Comparison of ENCODE assay signal across 12 mouse cellular contexts in the genomic region with DNA sequence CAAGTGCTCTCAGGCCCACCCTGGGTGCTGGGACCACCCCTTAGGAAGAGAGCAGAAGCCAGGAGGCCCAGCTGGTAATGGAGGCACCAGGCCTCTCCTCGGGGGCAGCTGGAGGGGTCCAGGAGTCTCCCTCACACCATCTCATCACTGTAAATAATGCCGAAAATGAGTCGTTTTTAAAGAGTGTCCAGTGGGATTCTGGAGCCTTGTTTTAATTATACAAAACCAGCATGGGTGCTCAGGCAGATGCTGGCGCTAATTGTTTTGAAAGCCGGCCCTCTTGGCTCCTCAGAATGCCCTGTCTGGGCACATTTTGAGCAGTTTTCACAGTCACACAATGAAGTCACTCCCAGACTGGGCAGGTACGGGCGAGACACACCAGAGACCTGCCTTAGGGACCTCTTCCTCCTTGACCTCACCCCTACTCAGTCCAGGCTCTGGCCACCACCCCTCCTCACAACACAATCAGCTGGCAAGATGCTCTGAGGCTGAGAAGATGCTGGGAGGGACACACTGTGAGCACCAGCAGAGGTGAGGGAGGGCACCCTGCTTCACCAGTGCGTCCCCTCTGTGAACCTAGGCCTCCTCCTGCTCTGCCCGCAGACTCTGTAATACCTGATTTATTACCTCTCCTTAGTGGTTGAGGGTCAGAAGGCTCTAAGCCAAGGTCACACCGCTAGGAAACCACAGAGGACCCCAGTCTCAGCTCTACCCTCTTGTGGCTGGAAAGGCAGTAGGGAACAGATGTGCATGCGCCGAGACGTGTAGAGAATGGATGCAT.
DNase-seq lines count a peak whose midpoint lies in the region; ATAC-seq and TF ChIP-seq lines count a peak whose summit lies in the region.
"Had no signal": no experiment of that assay in that cellular context is flagged by ENCODE, and none has a peak within 500 bp of the region (broad histone marks: within the 10 kb centered on the region; RNA-seq: fewer than 3 reads in every experiment).

No protein-coding gene starts in this region.

- H3K4me3 ChIP-seq in forebrain, embryonic 12.5 days (replicated peaks), result no peak overlapping the region
- H3K4me3 ChIP-seq in hindbrain, postnatal 0 days (ENCODE audit: low read length), result no peak overlapping the region
- no peak overlapping the region for H3K4me3 ChIP-seq in midbrain, embryonic 16.5 days (ENCODE audit: low read depth, low read length)
- H3K4me3 ChIP-seq: liver, embryonic 13.5 days had no signal

- intact Hi-C loops in left cerebral cortex, postnatal 36 days (cut with DNase I), result no loop called here

- H3K27me3 ChIP-seq in forebrain, embryonic 12.5 days, result peaks cover 72% of the 10 kb centered on the region
- no peaks in the 10 kb centered on the region for H3K27me3 ChIP-seq in hindbrain, postnatal 0 days (ENCODE audit: insufficient read depth, low read length)
- no peaks in the 10 kb centered on the region for H3K27me3 ChIP-seq in midbrain, embryonic 16.5 days (ENCODE audit: control insufficient read depth, insufficient read depth, low read depth, low read length)
- H3K27me3 ChIP-seq: liver, embryonic 13.5 days had no signal

- H3K27ac ChIP-seq in forebrain, embryonic 12.5 days, result peak overlapping the region; percentile 87
- peak overlapping the region; percentile 70 for H3K27ac ChIP-seq in hindbrain, postnatal 0 days
- peak overlapping the region; percentile 91 for H3K27ac ChIP-seq in midbrain, embryonic 16.5 days (ENCODE audit: low read length)
- H3K27ac ChIP-seq: liver, embryonic 13.5 days; stomach, postnatal 0 days had no signal

- 53% methylated on average over 13 of the region's 13 CpGs for WGBS in forebrain, embryonic 12.5 days
- 43% methylated on average over 13 of the region's 13 CpGs for WGBS in hindbrain, postnatal 0 days
- WGBS in midbrain, embryonic 16.5 days, result 53% methylated on average over 13 of the region's 13 CpGs

- peak; percentile 7 for DNase-seq in cerebellum, adult 9-11 months
- no peak for DNase-seq in cerebellum, postnatal 4 days (ENCODE audit: low spot score in 2 of 2)
- DNase-seq in hindbrain, postnatal 0 days (ENCODE audit: low spot score), result peak; percentile 55
- no peak for DNase-seq in gastrocnemius, postnatal 10 days
- DNase-seq in left cerebral cortex, postnatal 36 days (ENCODE audit: low spot score in 2 of 2), result no peak
- no peak for DNase-seq in adrenal gland, postnatal 10 days
- DNase-seq: cerebellum, postnatal 36 days; heart, postnatal 4 days; liver, embryonic 13.5 days had no signal

- H3K4me1 ChIP-seq in forebrain, embryonic 12.5 days, result peaks cover 37% of the 10 kb centered on the region
- H3K4me1 ChIP-seq in hindbrain, postnatal 0 days (ENCODE audit: insufficient read depth, low read length), result peaks cover 10% of the 10 kb centered on the region
- peaks cover 20% of the 10 kb centered on the region for H3K4me1 ChIP-seq in midbrain, embryonic 16.5 days (ENCODE audit: control insufficient read depth, insufficient read depth, low read length)
- H3K4me1 ChIP-seq: liver, embryonic 13.5 days had no signal

- peak; percentile 21; the same call in 1 of the 2 replicates for ATAC-seq in forebrain, embryonic 12.5 days (ENCODE audit: low FRiP score)
- 0 out of 2 replicates have a peak, but pooled peaks have one; percentile 10 for ATAC-seq in hindbrain, postnatal 0 days
- peak; percentile 16; the same call in 1 of the 2 replicates for ATAC-seq in midbrain, embryonic 16.5 days

- H3K36me3 ChIP-seq in forebrain, embryonic 12.5 days (replicated peaks), result no peaks in the 10 kb centered on the region
- H3K36me3 ChIP-seq in hindbrain, postnatal 0 days (ENCODE audit: insufficient read depth, low read length), result no peaks in the 10 kb centered on the region
- H3K36me3 ChIP-seq in midbrain, embryonic 16.5 days (ENCODE audit: control insufficient read depth, insufficient read depth, low read length), result no peaks in the 10 kb centered on the region
- H3K36me3 ChIP-seq: liver, embryonic 13.5 days had no signal

- H3K9me3 ChIP-seq in forebrain, embryonic 12.5 days, result no peaks in the 10 kb centered on the region
- no peaks in the 10 kb centered on the region for H3K9me3 ChIP-seq in hindbrain, postnatal 0 days (ENCODE audit: low read length)
- H3K9me3 ChIP-seq in midbrain, embryonic 16.5 days (replicated peaks; ENCODE audit: control insufficient read depth, low read length, poor library complexity, severe bottlenecking), result no peaks in the 10 kb centered on the region
- H3K9me3 ChIP-seq: liver, embryonic 13.5 days had no signal

- no peak overlapping the region for H3K4me2 ChIP-seq in forebrain, embryonic 12.5 days
- no peak overlapping the region for H3K4me2 ChIP-seq in hindbrain, postnatal 0 days (ENCODE audit: low read depth, low read length)
- H3K4me2 ChIP-seq in midbrain, embryonic 16.5 days (ENCODE audit: low read length), result peak overlapping the region; percentile 48
- H3K4me2 ChIP-seq: liver, embryonic 13.5 days had no signal

- TF ChIP-seq CTCF in hindbrain, postnatal 0 days (IDR thresholded peaks at IDR 0.05; ENCODE audit: low read depth), result peak; percentile 27; the same call in 1 of the 2 replicates

- H3K9ac ChIP-seq in forebrain, embryonic 12.5 days, result 0 out of 2 replicates have a peak overlapping the region, but pooled peaks have one; percentile 33
- H3K9ac ChIP-seq in hindbrain, postnatal 0 days (replicated peaks; ENCODE audit: low read length), result no peak overlapping the region
- peak overlapping the region; percentile 40; the same call in 1 of the 2 replicates for H3K9ac ChIP-seq in midbrain, embryonic 16.5 days (ENCODE audit: low read depth, low read length)
- H3K9ac ChIP-seq: liver, embryonic 13.5 days had no signal

Comparison
In these comparisons a context has a peak if more than half of its experiments do, and no peak if none do; other contexts are left out.
1. DNase-seq: peak in cerebellum, adult 9-11 months (single experiment) and hindbrain, postnatal 0 days (single experiment); none in cerebellum, postnatal 4 days (0 of 2), gastrocnemius, postnatal 10 days (single experiment), left cerebral cortex, postnatal 36 days (0 of 2) and adrenal gland, postnatal 10 days (single experiment).
2. Peak in every context shown above with its lines, with median percentiles within 50 percentile points of each other: ATAC-seq and H3K27ac ChIP-seq.